Mouse (Mus musculus) gastrocnemius, postnatal 25 days (tissue): ENCODE results near the gene Zswim1. TPM values are rescaled to one million over a fixed set of nuclear protein-coding genes. Genes with fewer than 3 reads are reported as not detected.
"Not testable (repeated sequence)": the region's sequence is repeated elsewhere in the genome, so short reads cannot be mapped to it uniquely, and the experiment has no call there.

Experiments used
- DNase-seq: peaks from one replicate; pipeline ENCODE4 v3.0.0; 2022
- total RNA-seq, 2 experiments: library from RNA; stranded (reverse); gene quantifications; 1 replicate in 1 of 2; 2 replicates in 1 of 2; pipeline ENCODE4 v1.2.3; 2021

The Zswim1 gene
- total RNA-seq, 2 experiments from 2014 or later: 3.7 to 3.8 TPM

- DNase-seq: no peak
Observed at GRCm38 (mm10) chr2:164827146-164827850, 4.8 kb downstream of the Zswim1 start.

GRCm38 (mm10) chr2:164828437-164828836 lies 6.0 kb downstream of the Zswim1 start, which contains the start of gene Spata25:
TSS of gene Spata25 (minus strand) at chr2:164828537.
- no peak for DNase-seq

DNA sequence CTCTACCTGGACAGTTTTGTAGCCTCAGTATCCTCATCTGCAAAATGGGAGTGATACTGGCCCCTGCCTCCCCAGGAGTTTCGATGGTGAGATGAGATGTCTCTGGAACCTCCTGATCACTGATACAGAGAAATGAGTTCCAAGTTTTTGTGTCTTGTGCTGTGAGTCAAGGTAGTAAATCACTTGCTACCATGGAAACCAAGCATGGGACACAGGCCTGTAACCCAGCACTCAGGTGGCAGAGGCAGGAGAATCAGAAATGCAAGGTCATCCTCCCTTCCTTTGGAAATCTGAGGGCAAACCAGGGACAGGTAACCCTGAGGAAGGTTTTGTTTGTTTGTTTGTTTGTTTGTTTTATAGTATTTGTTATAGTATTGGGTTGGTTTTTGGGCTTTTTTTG lies 6.6 kb downstream of the Zswim1 start:
- DNase-seq: no peak

GRCm38 (mm10) chr2:164831029-164831428 lies 8.5 kb downstream of the Zswim1 start:
- no peak for DNase-seq

DNA sequence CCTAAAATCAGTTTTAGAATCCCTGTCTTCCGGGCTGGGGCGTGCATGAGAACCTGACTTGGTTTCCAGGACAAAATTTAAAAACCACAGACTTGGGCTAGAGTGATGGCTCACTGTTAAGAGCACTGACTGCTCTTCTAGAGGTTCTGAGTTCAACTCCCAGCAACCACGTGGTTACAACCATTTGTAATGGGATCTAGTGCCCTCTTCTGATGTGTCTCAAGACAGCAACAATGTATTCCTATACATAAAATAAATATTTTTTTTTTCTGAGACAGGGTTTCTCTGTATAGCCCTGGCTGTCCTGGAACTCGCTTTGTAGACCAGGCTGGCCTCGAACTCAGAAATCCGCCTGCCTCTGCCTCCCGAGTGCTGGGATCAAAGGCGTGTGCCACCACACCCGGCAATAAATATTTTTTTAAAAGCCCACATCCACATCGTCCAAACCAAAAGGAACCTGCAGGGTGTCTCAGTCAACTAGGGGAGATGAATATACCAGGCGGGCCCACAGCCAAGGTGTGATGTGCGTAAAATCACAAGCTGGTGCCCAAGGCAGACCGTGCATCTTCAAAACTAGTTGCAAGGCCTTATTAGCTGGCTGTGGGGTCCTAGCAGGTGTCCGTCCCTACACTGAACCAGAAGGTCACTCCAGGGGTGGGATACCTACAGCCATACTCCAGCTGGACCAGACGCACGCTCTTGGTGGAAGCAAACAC lies 9.7 kb downstream of the Zswim1 start:
- no peak for DNase-seq

GRCm38 (mm10) chr2:164832748-164833301 lies 10.3 kb downstream of the Zswim1 start, which contains the start of gene Ctsa:
TSS of gene Ctsa (plus strand) at chr2:164832873.
- DNase-seq: peak; percentile 74

DNA sequence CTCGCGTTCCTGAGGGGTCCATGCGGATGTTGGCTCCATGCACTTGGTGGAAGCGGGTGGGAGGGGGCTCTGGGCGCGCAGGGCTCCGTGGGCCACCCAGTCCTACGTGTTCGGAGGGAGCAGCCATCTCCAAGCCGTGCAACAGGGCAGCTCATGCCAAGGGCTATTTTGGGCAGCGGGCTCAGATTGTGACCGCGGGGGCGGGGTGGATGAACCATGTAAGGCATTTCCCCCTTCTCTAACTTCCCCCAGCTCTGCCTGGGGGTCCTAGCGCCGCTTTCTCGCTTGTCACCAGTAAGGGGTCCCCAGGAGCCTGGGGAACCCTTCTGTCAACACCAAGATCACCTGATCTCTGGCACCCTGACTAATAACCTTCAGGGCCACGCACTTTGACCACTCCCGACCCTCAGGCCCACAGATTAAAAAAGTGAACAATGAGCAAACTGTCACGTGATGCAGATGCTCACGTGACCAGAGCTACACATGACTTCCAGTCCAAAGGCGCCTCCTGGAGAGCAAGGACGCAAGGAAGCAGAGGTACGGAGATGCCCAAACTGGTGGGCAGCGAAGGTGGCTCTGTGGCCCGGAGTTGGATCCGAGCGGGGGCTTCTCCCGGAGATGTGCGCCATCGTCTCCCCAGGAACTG lies 11.0 kb downstream of the Zswim1 start, which contains the start of gene Neurl2:
Gene Neurl2, minus strand, starts transcription at position 143 of the 646 bp plus-strand sequence.
- DNase-seq: peak; percentile 87

GRCm38 (mm10) chr2:164834531-164834930 lies 12.0 kb downstream of the Zswim1 start:
- DNase-seq: no peak

DNA sequence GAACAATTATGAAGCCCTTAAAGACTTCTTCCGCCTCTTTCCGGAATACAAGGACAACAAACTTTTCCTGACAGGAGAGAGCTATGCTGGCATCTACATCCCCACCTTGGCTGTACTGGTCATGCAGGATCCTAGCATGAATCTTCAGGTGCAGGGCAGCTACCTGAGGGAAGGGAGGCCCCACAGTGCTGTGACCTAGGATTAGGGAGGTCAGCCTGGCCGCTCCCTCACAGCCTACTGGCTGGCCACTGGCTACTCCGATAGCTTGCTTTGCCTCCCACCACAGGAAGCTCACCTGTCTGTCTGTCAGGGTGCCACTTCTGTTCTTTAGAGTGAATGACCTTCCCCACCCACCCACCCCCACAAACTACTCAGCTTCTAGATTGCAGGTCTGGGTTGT lies 12.7 kb downstream of the Zswim1 start:
- DNase-seq: no peak

DNA sequence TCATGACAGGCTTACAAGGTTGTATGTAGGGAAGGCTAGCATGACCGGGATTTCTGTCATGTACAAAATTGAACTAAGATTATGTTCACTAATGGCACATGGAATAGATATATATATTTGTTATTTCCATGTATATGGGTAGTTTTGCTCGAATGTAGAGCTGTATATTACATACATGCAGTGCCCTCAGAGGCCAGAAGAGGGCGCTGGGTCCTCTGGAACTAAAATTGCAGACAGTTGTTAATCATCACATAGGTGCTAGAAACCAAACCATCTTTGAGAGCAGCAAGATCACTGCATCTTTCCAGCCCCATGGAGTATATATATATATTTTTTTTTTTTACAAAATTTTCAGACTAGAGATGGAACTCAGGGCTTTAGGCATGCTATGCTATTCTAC lies 23.3 kb downstream of the Zswim1 start:
- DNase-seq: no peak

DNA sequence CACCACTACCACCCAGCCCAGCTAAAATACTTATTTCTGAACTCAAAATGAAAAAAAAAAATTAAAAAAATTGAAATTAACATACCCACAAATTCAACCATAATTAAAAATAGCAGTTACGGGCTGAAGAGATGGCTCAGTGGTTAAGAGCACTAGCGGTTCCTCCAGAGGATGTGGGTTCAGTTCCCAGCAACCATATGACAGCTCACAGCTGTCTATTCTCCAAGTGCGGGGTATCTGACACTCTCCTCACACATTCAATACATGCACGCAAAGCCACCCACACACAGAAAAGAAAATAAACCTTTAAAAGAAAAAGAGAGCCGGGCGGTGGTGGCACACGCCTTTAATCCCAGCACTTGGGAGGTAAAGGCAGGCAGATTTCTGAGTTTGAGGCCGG lies 27.6 kb downstream of the Zswim1 start:
- no peak for DNase-seq

GRCm38 (mm10) chr2:164855572-164855971 lies 33.1 kb downstream of the Zswim1 start:
- DNase-seq: not testable (repeated sequence)

DNA sequence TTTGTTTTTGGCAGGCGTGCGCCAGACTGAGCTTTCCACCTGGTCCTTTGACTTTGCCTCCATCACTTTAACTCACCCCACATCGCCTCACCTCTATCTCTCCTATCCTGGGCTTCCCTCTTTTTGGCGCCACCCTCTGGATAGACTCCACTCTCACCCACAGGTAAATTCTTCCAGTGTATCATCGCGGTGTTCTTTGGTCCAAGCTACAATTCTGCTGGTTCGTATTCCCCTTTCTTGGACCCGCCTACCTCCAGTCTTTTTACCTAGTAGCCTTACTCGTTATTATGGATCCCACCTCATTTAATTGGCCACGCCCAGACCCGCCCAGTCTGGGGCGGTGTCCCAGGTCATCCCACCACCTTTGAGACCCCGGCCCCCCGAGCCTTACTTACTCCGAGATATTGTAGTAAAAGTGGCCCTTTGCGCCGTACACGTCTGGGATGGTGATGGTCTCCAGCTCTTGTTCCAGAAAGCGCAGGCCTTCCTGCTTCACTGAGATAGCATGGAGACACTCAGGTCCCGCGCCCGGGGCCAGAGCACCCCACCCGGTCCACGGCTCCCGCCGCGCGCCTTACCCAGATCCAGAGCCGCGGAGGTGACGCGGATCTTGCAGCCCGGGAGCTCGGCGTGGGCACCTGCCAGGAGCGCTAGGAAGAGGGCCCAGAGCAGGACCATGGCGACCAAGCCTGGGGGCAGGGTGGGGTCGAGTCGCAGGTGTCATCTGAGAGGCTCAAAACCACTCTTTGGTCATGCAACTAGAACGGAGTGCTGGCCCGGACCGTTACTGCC lies 34.0 kb downstream of the Zswim1 start:
- DNase-seq: no peak

DNA sequence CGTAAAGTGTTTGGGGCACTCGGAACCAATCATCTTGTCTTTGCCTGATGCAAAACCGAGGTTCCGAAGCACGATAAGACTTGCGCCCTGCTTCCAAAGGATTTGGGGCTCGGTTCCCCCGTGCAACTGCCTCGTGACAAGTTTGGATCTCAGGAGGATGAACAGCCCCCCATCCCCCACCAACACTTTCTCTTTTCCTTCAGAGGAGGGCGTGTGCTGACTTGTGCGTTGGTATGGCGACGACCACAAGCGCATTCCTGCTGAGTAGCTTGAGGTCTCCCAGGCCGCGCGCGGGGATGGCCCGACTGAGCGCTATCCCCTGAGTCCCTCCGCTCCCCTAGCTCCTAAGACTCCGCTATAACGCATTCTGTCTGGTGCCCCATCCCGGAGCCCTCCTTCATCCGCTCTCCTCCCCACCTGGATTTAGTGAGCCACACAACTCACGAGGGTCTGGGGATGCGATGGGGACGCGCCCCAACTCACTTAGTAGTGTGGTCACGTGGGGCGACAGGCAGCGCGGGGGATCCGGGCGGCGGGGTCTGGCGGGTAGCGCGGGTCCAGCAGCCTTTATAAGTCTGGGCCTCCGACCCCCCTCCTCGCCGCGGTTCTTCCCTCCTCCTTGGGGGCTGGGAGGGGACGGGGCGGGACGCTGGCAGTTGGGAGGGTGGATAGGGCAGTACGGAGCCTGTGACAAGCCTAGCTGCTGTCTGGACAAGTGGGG lies 34.8 kb downstream of the Zswim1 start, which contains the start of gene Pltp:
Gene Pltp, minus strand, starts transcription at position 611 of the 721 bp plus-strand sequence.
- DNase-seq: peak; percentile 53

GRCm38 (mm10) chr2:164857842-164858553 lies 35.5 kb downstream of the Zswim1 start:
- no peak for DNase-seq

- no peak for DNase-seq
Observed at GRCm38 (mm10) chr2:164859155-164859554, 36.7 kb downstream of the Zswim1 start.

- no peak for DNase-seq
Observed at GRCm38 (mm10) chr2:164859640-164860432, 37.4 kb downstream of the Zswim1 start.

- no peak for DNase-seq
Observed at GRCm38 (mm10) chr2:164861094-164861493, 38.6 kb downstream of the Zswim1 start.

GRCm38 (mm10) chr2:164862179-164862861 lies 39.8 kb downstream of the Zswim1 start:
- peak; percentile 66 for DNase-seq
